Mouse (Mus musculus): ENCODE measurements around the gene Gabarap. TPM values are rescaled to one million over a fixed set of nuclear protein-coding genes. Genes with fewer than 3 reads are reported as not detected.

The Gabarap gene
- 180 and 211 TPM in 2 replicates for polyA plus RNA-seq (2012; rRNA removed)

GRCm38 (mm10) chr11:69990850-69991691 lies at the start of gene Gabarap:
TSS of gene Gabarap (plus strand) at chr11:69991143.

GRCm38 (mm10) chr11:69948066-69948762 lies 42.7 kb upstream of the Gabarap start, which contains the start of gene Slc2a4:
TSS of gene Slc2a4 (minus strand) at chr11:69948188.

GRCm38 (mm10) chr11:69964650-69965270 lies 26.2 kb upstream of the Gabarap start, which contains the start of gene Cldn7:
TSS of gene Cldn7 (plus strand) at chr11:69964779.

GRCm38 (mm10) chr11:69981141-69981762 lies 9.7 kb upstream of the Gabarap start, which contains the start of gene Ctdnep1:
TSS of gene Ctdnep1 (plus strand) at chr11:69981156.

GRCm38 (mm10) chr11:69982225-69982624 lies 8.7 kb upstream of the Gabarap start, which contains the start of gene Elp5:
TSS of gene Elp5 (minus strand) at chr11:69982517.

GRCm38 (mm10) chr11:69995391-69995960 lies 4.5 kb downstream of the Gabarap start, which contains the start of gene Phf23:
TSS of gene Phf23 (plus strand) at chr11:69995777.

GRCm38 (mm10) chr11:70000396-70000898 lies 9.5 kb downstream of the Gabarap start, which contains the start of gene Dvl2:
TSS of gene Dvl2 (plus strand) at chr11:70000595.

GRCm38 (mm10) chr11:70014880-70015558 lies 24.1 kb downstream of the Gabarap start, which contains the start of gene Acadvl:
TSS of gene Acadvl (minus strand) at chr11:70015411.

GRCm38 (mm10) chr11:70016669-70017068 lies 25.7 kb downstream of the Gabarap start, which contains the start of gene Dlg4:
TSS of gene Dlg4 (plus strand) at chr11:70016942.

Other genes starting within 250 kb of the Gabarap start
- gene Polr2a, start 232.5 kb upstream of the Gabarap start, polyA plus RNA-seq (2012; rRNA removed): 7.3 and 12.3 TPM in 2 replicates
- gene Slc35g3, start 229.2 kb upstream of the Gabarap start, polyA plus RNA-seq (2012; rRNA removed): 0.12 and 0.19 TPM in 2 replicates
- 10.3 and 17.5 TPM in 2 replicates for gene Zbtb4, start 225.2 kb upstream of the Gabarap start, polyA plus RNA-seq (2012; rRNA removed)
- 3.2 and 5.8 TPM in 2 replicates for gene Chrnb1, start 195.2 kb upstream of the Gabarap start, polyA plus RNA-seq (2012; rRNA removed)
- gene Fgf11, start 189.3 kb upstream of the Gabarap start, polyA plus RNA-seq (2012; rRNA removed): 2.3 and 2.6 TPM in 2 replicates
- gene Tmem102, start 185.5 kb upstream of the Gabarap start, polyA plus RNA-seq (2012; rRNA removed): 23.4 and 35.3 TPM in 2 replicates
- gene Gm39566, start 175.8 kb upstream of the Gabarap start, polyA plus RNA-seq (2012; rRNA removed): not detected in 2 replicates
- not detected in 2 replicates for gene Spem2, start 172.7 kb upstream of the Gabarap start, polyA plus RNA-seq (2012; rRNA removed)
- 0.05 TPM in 1 of 2 replicates, not detected in the other for gene Spem1, start 169.0 kb upstream of the Gabarap start, polyA plus RNA-seq (2012; rRNA removed)
- 10.0 and 11.0 TPM in 2 replicates for gene Nlgn2, start 153.4 kb upstream of the Gabarap start, polyA plus RNA-seq (2012; rRNA removed)
- 105 and 145 TPM in 2 replicates for gene Tmem256, start 152.6 kb upstream of the Gabarap start, polyA plus RNA-seq (2012; rRNA removed)
- 51.9 and 53.6 TPM in 2 replicates for gene Plscr3, start 144.8 kb upstream of the Gabarap start, polyA plus RNA-seq (2012; rRNA removed)
- gene Tnk1, start 132.4 kb upstream of the Gabarap start, polyA plus RNA-seq (2012; rRNA removed): 18.6 and 19.9 TPM in 2 replicates
- gene Tmem95, start 113.1 kb upstream of the Gabarap start, polyA plus RNA-seq (2012; rRNA removed): not detected in 2 replicates
- gene Kctd11, start 109.7 kb upstream of the Gabarap start, polyA plus RNA-seq (2012; rRNA removed): 7.2 and 8.2 TPM in 2 replicates
- gene Acap1, start 95.6 kb upstream of the Gabarap start, polyA plus RNA-seq (2012; rRNA removed): 0.81 and 1.9 TPM in 2 replicates
- 0.77 and 1.0 TPM in 2 replicates for gene 2810408A11Rik, start 90.2 kb upstream of the Gabarap start, polyA plus RNA-seq (2012; rRNA removed)
- gene Neurl4, start 90.1 kb upstream of the Gabarap start, polyA plus RNA-seq (2012; rRNA removed): 11.5 and 14.7 TPM in 2 replicates
- gene Gps2, start 77.3 kb upstream of the Gabarap start, polyA plus RNA-seq (2012; rRNA removed): 71.1 and 72.4 TPM in 2 replicates
- gene Eif5a, start 69.2 kb upstream of the Gabarap start, polyA plus RNA-seq (2012; rRNA removed): 152 and 162 TPM in 2 replicates
- 26.1 and 33.8 TPM in 2 replicates for gene Ybx2, start 55.3 kb upstream of the Gabarap start, polyA plus RNA-seq (2012; rRNA removed)
- 51.9 and 55.0 TPM in 2 replicates for gene Slc2a4, start 43.0 kb upstream of the Gabarap start, polyA plus RNA-seq (2012; rRNA removed)
- 3.6 and 4.8 TPM in 2 replicates for gene Cldn7, start 26.4 kb upstream of the Gabarap start, polyA plus RNA-seq (2012; rRNA removed)
- 39.4 and 42.7 TPM in 2 replicates for gene Ctdnep1, start 10.0 kb upstream of the Gabarap start, polyA plus RNA-seq (2012; rRNA removed)
- gene Elp5, start 8.6 kb upstream of the Gabarap start, polyA plus RNA-seq (2012; rRNA removed): 27.8 and 29.8 TPM in 2 replicates
- gene Phf23, start 4.6 kb downstream of the Gabarap start, polyA plus RNA-seq (2012; rRNA removed): 2.7 and 4.8 TPM in 2 replicates
- 5.2 and 6.7 TPM in 2 replicates for gene Dvl2, start 9.5 kb downstream of the Gabarap start, polyA plus RNA-seq (2012; rRNA removed)
- 53.2 and 55.7 TPM in 2 replicates for gene Acadvl, start 24.3 kb downstream of the Gabarap start, polyA plus RNA-seq (2012; rRNA removed)
- 5.7 and 6.6 TPM in 2 replicates for gene Dlg4, start 25.8 kb downstream of the Gabarap start, polyA plus RNA-seq (2012; rRNA removed)
- gene Asgr1, start 62.9 kb downstream of the Gabarap start, polyA plus RNA-seq (2012; rRNA removed): 0.32 TPM in 1 of 2 replicates, not detected in the other
- gene Asgr2, start 101.5 kb downstream of the Gabarap start, polyA plus RNA-seq (2012; rRNA removed): 0.20 and 0.28 TPM in 2 replicates
- gene Mgl2, start 139.2 kb downstream of the Gabarap start, polyA plus RNA-seq (2012; rRNA removed): 1.7 TPM in 2 replicates
- 1.6 and 2.4 TPM in 2 replicates for gene Clec10a, start 165.1 kb downstream of the Gabarap start, polyA plus RNA-seq (2012; rRNA removed)
- gene Slc16a11, start 221.6 kb downstream of the Gabarap start, polyA plus RNA-seq (2012; rRNA removed): 36.1 and 38.9 TPM in 2 replicates
- gene Slc16a13, start 229.9 kb downstream of the Gabarap start, polyA plus RNA-seq (2012; rRNA removed): 3.0 and 3.9 TPM in 2 replicates
- gene Bcl6b, start 238.7 kb downstream of the Gabarap start, polyA plus RNA-seq (2012; rRNA removed): 1.9 and 2.1 TPM in 2 replicates
- gene 0610010K14Rik, start 246.8 kb downstream of the Gabarap start, polyA plus RNA-seq (2012; rRNA removed): 20.2 and 24.1 TPM in 2 replicates
- gene Gm21988, start 248.7 kb downstream of the Gabarap start, polyA plus RNA-seq (2012; rRNA removed): 4.3 and 5.2 TPM in 2 replicates
- gene Rnasek, start 248.7 kb downstream of the Gabarap start, polyA plus RNA-seq (2012; rRNA removed): 128 and 152 TPM in 2 replicates

Measured in stomach, adult 2 months (tissue).